Mouse (Mus musculus) bone marrow macrophage, adult 2 months (primary cell): ENCODE measurements around the gene Mkln1.

Experiments used
- CTCF ChIP-seq: IDR thresholded peaks from 2 replicates; pipeline ENCODE4 v1.5.1; 2012; ENCODE audit warnings: low read depth, mild to moderate bottlenecking, low read length, moderate library complexity
- POLR2A ChIP-seq: IDR thresholded peaks from 2 replicates; pipeline ENCODE4 v1.6.1; 2012; ENCODE audit warnings: mild to moderate bottlenecking, low read depth, low read length, borderline replicate concordance

- TF ChIP-seq CTCF (no peak), POLR2A (no peak)
These were observed 15.0 kb downstream of the Mkln1 start for GRCm38 (mm10) chr6:31413556-31413955.
